Mouse (Mus musculus) midbrain, postnatal 0 days (tissue): ENCODE results near the gene Hipk2. TPM values are rescaled to one million over a fixed set of nuclear protein-coding genes. Genes with fewer than 3 reads are reported as not detected.

Source experiments
- ATAC-seq: fragments of 200-750 bp; cut with Nextera tagmentation; 2 replicates; pipeline ENCODE4 v1.8.0; 2017; ENCODE audit warnings: moderate number of reproducible peaks, mild to moderate bottlenecking, moderate TSS enrichment, moderate library complexity; ENCODE audit not compliant: low FRiP score
- DNase-seq: peaks from one replicate; pipeline ENCODE4 v3.0.0-alpha.2; 2015; ENCODE audit warnings: low spot score
- H3K27ac ChIP-seq: fragments of 300-500 bp; sonication (generic); 2 replicates; pipeline ENCODE4 v1.5.1; 2014; ENCODE audit warnings: low read depth, mild to moderate bottlenecking, low read length, mixed read lengths
- H3K27me3 ChIP-seq: fragments of 300-500 bp; sonication (generic); 2 replicates; pipeline ENCODE4 v1.6.1; 2014; ENCODE audit warnings: low read length, control low read depth, mixed read lengths; ENCODE audit not compliant: insufficient read depth
- H3K36me3 ChIP-seq: fragments of 300-500 bp; sonication (generic); 2 replicates; pipeline ENCODE4 v1.6.1; 2014; ENCODE audit warnings: low read length, control low read depth, mixed read lengths; ENCODE audit not compliant: insufficient read depth
- H3K4me1 ChIP-seq: fragments of 300-500 bp; sonication (generic); 2 replicates; pipeline ENCODE4 v1.6.1; 2014; ENCODE audit warnings: mild to moderate bottlenecking, control low read depth, antibody characterized with exemption, low read length, mixed read lengths; ENCODE audit not compliant: insufficient read depth
- H3K4me2 ChIP-seq: fragments of 300-500 bp; sonication (generic); 2 replicates; pipeline ENCODE4 v1.6.1; 2014; ENCODE audit warnings: low read depth, mild to moderate bottlenecking, low read length, mixed read lengths; ENCODE audit not compliant: poor library complexity, severe bottlenecking
- H3K4me3 ChIP-seq: fragments of 300-500 bp; sonication (generic); 2 replicates; pipeline ENCODE4 v1.5.1; 2014; ENCODE audit warnings: low read depth, mild to moderate bottlenecking, low read length, moderate library complexity
- H3K9ac ChIP-seq: fragments of 300-500 bp; sonication (generic); replicated peaks from 2 replicates; pipeline ENCODE4 v1.6.1; 2014; ENCODE audit warnings: mild to moderate bottlenecking, low read length, moderate library complexity, mixed read lengths; ENCODE audit not compliant: poor library complexity, severe bottlenecking
- H3K9me3 ChIP-seq: fragments of 300-500 bp; sonication (generic); 2 replicates; pipeline ENCODE4 v1.6.1; 2016; ENCODE audit warnings: low read length, control low read depth
- CTCF ChIP-seq: IDR thresholded peaks from 2 replicates; pipeline ENCODE4 v1.5.1; 2016; ENCODE audit warnings: antibody characterized with exemption, mild to moderate bottlenecking
- WGBS: fragments of 180-500 bp; shearing (Covaris S2); extraction: QIAGEN DNeasy Blood & Tissue Kit; methylation state at CpG from one replicate; pipeline ENCODE4 v1.1.7; 2014; 5-methylcytosine and 5-hydroxymethylcytosine counted together
- polyA plus RNA-seq: library from polyadenylated mRNA; unstranded; fragments of >200 nt; fragmentation: Nextera tagmentation; extraction: Ambion mirVana; gene quantifications from 2 replicates; pipeline ENCODE4 v1.2.1, GENCODE M21; 2015
- total RNA-seq: library from RNA; depleted of rRNA; stranded (reverse); fragments of >200 nt; gene quantifications from 2 replicates; pipeline ENCODE4 v1.2.3, GENCODE M21; 2014; rRNA removed

Hipk2 gene
- total and polyA plus RNA-seq, 2 experiments from 2014 or later, result 24.3 to 71.0 TPM

GRCm38 (mm10) chr6:38661626-38662025, 214.3 kb downstream of the Hipk2 start:
- H3K4me3 ChIP-seq, result no peak overlapping the region

DNA sequence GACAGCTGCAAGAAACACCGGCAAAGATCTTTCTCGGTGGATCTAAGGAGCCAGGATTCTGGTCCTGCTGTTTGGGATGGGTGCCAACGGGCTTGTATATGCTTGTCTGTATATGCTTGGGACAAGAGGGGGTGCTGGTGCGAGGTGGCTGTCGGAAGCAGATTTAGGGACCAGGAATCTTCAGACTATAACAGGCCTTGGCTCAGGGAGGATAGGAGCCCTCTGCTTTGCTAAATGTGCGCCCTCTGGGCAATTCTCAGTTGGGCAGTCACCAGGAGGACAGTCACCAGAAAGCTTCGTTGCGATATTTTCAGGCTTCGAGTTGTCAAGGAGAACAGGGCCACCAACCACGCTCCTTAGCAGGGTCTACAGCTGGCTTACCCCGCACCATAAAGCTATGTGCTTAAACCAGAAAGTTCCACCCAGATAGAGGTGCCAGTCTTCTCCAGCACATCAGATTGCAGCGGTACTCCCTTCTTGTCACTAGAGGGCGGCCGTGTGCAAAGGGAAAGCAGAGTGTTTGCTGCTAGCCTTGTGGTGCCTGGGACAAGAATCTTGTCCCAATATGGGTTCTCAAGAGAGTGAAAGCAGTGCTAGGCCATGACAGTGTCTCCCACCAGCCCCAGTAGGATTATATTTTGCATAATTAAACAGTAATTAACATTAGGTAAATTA, 225.6 kb downstream of the Hipk2 start:
- Histone ChIP-seq H3K4me2 (no peak overlapping the region), H3K36me3 (no peaks in the 10 kb centered on the region), H3K9me3 (no peaks in the 10 kb centered on the region), H3K27ac (no peak overlapping the region), H3K9ac (no peak overlapping the region), H3K27me3 (no peaks in the 10 kb centered on the region), H3K4me3 (no peak overlapping the region), H3K4me1 (no peaks in the 10 kb centered on the region)
- peak; percentile 41; the same call in 1 of the 2 replicates for ATAC-seq
- peak; percentile 81 for DNase-seq
- TF ChIP-seq CTCF, result peak; percentile 98
- WGBS, result 39% methylated on average over 14 of the region's 14 CpGs

More at GRCm38 (mm10) chr6:38661626-38662025, 214.3 kb downstream of the Hipk2 start:
- Histone ChIP-seq H3K4me2 (no peak overlapping the region), H3K27ac (no peak overlapping the region), H3K4me1 (peaks cover 5% of the 10 kb centered on the region; the same call in 1 of the 2 replicates), H3K9me3 (no peaks in the 10 kb centered on the region), H3K27me3 (no peaks in the 10 kb centered on the region), H3K36me3 (no peaks in the 10 kb centered on the region), H3K9ac (no peak overlapping the region)
- WGBS, result 27% methylated on average over 4 of the region's 4 CpGs
- no peak for TF ChIP-seq CTCF
- no peak for DNase-seq
- ATAC-seq, result no peak

- DNase-seq (no peak), ATAC-seq (no peak)
- Histone ChIP-seq H3K4me2 (no peak overlapping the region), H3K36me3 (no peaks in the 10 kb centered on the region), H3K27me3 (no peaks in the 10 kb centered on the region), H3K9me3 (no peaks in the 10 kb centered on the region), H3K4me3 (no peak overlapping the region), H3K4me1 (no peaks in the 10 kb centered on the region), H3K9ac (no peak overlapping the region), H3K27ac (no peak overlapping the region)
- no peak for TF ChIP-seq CTCF
- WGBS, result 70% methylated on average over 3 of the region's 3 CpGs
Observed at GRCm38 (mm10) chr6:38649545-38649944, 226.4 kb downstream of the Hipk2 start.

Other genes starting within 250 kb of the Hipk2 start
- 0.22 and 0.90 TPM in 2 replicates for gene Klrg2, start 238.9 kb downstream of the Hipk2 start, total RNA-seq
- gene Klrg2, start 238.9 kb downstream of the Hipk2 start, polyA plus RNA-seq, result 0.21 and 0.37 TPM in 2 replicates
- gene Clec2l, start 213.1 kb downstream of the Hipk2 start, total RNA-seq, result 123 and 128 TPM in 2 replicates
- 49.2 and 56.3 TPM in 2 replicates for gene Clec2l, start 213.1 kb downstream of the Hipk2 start, polyA plus RNA-seq
- gene Tbxas1, start 761 bp downstream of the Hipk2 start, total RNA-seq, result 1.8 and 3.1 TPM in 2 replicates
- 1.4 and 2.2 TPM in 2 replicates for gene Tbxas1, start 761 bp downstream of the Hipk2 start, polyA plus RNA-seq
- gene Parp12, start 242.2 kb upstream of the Hipk2 start, total RNA-seq, result 4.2 and 9.1 TPM in 2 replicates
- 2.8 and 3.1 TPM in 2 replicates for gene Parp12, start 242.2 kb upstream of the Hipk2 start, polyA plus RNA-seq